Mouse (Mus musculus) stomach, postnatal 0 days (tissue): ENCODE measurements at regions not wholly inside any gene's neighbourhood (a gene's known extent, or its start where the extent isn't known, plus 50 kb on each side); places are given as distances from the start of the nearest gene placed in this dataset.

Experiments
- CTCF ChIP-seq: IDR thresholded peaks from 2 replicates; pipeline ENCODE4 v1.5.1; 2016; ENCODE audit warnings: antibody characterized with exemption, low read depth, mild to moderate bottlenecking, moderate library complexity
- EP300 ChIP-seq: optimal IDR thresholded peaks from 2 replicates; pipeline ENCODE3; 2016; ENCODE audit warnings: antibody characterized with exemption

DNA sequence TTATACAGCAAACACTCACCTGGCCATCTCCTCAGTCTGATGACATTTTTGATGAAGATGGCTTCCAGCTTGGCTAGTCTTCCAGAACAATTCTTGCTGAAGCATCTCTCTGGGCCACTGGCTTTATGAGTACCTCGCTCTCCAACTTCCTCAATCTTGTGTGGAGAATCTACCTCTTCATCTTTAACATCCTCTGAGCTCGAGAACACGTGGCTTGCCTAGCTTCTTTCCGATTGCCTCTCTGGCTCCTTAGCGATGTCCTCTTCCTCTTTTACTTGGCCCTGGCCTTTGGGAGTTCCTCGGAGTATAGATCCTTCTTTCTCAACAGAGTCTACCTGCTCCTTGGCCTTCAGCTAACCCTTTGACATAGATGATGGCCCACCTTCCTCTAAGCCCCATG, 231.0 kb downstream of the Uaca start:
- TF ChIP-seq EP300 (no peak), CTCF (no peak)
